Mouse (Mus musculus): Measurements from ENCODE around the gene Rnase10. TPM values are rescaled to one million over a fixed set of nuclear protein-coding genes. Genes with fewer than 3 reads are reported as not detected.
"Not testable (repeated sequence)": the region's sequence is repeated elsewhere in the genome, so short reads cannot be mapped to it uniquely, and the experiment has no call there.

The Rnase10 gene
- polyA plus RNA-seq, 1 experiment from 2014 or later = not detected

GRCm38 (mm10) chr14:50981207-50981606 is 26.3 kb upstream of the Rnase10 start:
- H3K36me3 ChIP-seq (replicated peaks) = no peaks in the 10 kb centered on the region
- H3K27me3 ChIP-seq = no peaks in the 10 kb centered on the region
- H3K4me3 ChIP-seq (replicated peaks) = no peak overlapping the region
- H3K4me1 ChIP-seq = peaks cover 6% of the 10 kb centered on the region; the same call in 1 of the 2 replicates
- no peak overlapping the region for H3K4me2 ChIP-seq
- H3K9me3 ChIP-seq = no peaks in the 10 kb centered on the region
- no peak overlapping the region for H3K27ac ChIP-seq
- ATAC-seq (ENCODE audit: low FRiP score) = no peak
- H3K9ac ChIP-seq = no peak overlapping the region
- WGBS = 49% methylated on average over 2 of the region's 2 CpGs

GRCm38 (mm10) chr14:50981837-50982236 is 25.7 kb upstream of the Rnase10 start:
- Histone ChIP-seq H3K9me3 (no peaks in the 10 kb centered on the region), H3K27me3 (no peaks in the 10 kb centered on the region), H3K4me3 (replicated peaks) (no peak overlapping the region), H3K4me1 (peaks cover 2% of the 10 kb centered on the region; the same call in 1 of the 2 replicates), H3K9ac (no peak overlapping the region), H3K27ac (no peak overlapping the region), H3K36me3 (replicated peaks) (no peaks in the 10 kb centered on the region), H3K4me2 (no peak overlapping the region)
- no peak for ATAC-seq (ENCODE audit: low FRiP score)
- WGBS = 91% methylated on average over 5 of the region's 5 CpGs

- WGBS = 85% methylated on average over 2 of the region's 2 CpGs
- no peak overlapping the region for H3K4me2 ChIP-seq
Observed at GRCm38 (mm10) chr14:50987668-50988067, 19.9 kb upstream of the Rnase10 start.

GRCm38 (mm10) chr14:50991037-50991436 is 16.5 kb upstream of the Rnase10 start:
- no peaks in the 10 kb centered on the region for H3K27me3 ChIP-seq
- no peak overlapping the region for H3K27ac ChIP-seq
- H3K4me1 ChIP-seq = no peaks in the 10 kb centered on the region
- H3K4me2 ChIP-seq = no peak overlapping the region
- no peaks in the 10 kb centered on the region for H3K9me3 ChIP-seq
- no peaks in the 10 kb centered on the region for H3K36me3 ChIP-seq (replicated peaks)
- H3K4me3 ChIP-seq (replicated peaks) = no peak overlapping the region
- ATAC-seq (ENCODE audit: low FRiP score) = no peak
- WGBS = 88% methylated on average over 3 of the region's 3 CpGs
- H3K9ac ChIP-seq = no peak overlapping the region

More at GRCm38 (mm10) chr14:50987668-50988067, 19.9 kb upstream of the Rnase10 start:
- Histone ChIP-seq H3K27ac (no peak overlapping the region), H3K9ac (no peak overlapping the region), H3K9me3 (no peaks in the 10 kb centered on the region), H3K36me3 (replicated peaks) (no peaks in the 10 kb centered on the region), H3K27me3 (no peaks in the 10 kb centered on the region), H3K4me3 (replicated peaks) (no peak overlapping the region), H3K4me1 (no peaks in the 10 kb centered on the region)
- no peak for ATAC-seq (ENCODE audit: low FRiP score)

DNA sequence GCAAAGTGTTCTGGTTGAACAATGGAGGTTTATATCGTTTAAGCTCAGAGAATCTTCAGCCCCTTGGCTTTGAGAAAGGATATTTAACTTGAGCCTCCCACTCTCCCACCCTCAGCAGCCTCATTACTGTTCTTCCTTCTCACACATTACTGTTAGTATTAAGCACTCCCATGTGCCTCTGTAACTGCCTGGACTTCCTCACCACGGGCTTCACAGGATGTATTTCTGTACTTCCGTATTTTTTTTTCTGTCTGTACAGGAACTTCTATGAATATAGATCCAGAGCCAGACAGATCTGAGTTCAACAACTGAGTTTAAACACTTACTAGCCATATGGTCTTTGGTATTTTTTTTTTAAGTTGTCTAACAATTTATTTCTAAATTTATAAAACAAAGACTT is 10.5 kb upstream of the Rnase10 start:
- no peak overlapping the region for H3K4me3 ChIP-seq (replicated peaks)
- no peak overlapping the region for H3K9ac ChIP-seq
- no peak overlapping the region for H3K27ac ChIP-seq
- no peak overlapping the region for H3K4me2 ChIP-seq
- no peaks in the 10 kb centered on the region for H3K4me1 ChIP-seq
- H3K9me3 ChIP-seq = no peaks in the 10 kb centered on the region
- H3K36me3 ChIP-seq (replicated peaks) = no peaks in the 10 kb centered on the region
- H3K27me3 ChIP-seq = no peaks in the 10 kb centered on the region
- no peak for ATAC-seq (ENCODE audit: low FRiP score)
- 86% methylated on average over 3 of the region's 3 CpGs for WGBS

DNA sequence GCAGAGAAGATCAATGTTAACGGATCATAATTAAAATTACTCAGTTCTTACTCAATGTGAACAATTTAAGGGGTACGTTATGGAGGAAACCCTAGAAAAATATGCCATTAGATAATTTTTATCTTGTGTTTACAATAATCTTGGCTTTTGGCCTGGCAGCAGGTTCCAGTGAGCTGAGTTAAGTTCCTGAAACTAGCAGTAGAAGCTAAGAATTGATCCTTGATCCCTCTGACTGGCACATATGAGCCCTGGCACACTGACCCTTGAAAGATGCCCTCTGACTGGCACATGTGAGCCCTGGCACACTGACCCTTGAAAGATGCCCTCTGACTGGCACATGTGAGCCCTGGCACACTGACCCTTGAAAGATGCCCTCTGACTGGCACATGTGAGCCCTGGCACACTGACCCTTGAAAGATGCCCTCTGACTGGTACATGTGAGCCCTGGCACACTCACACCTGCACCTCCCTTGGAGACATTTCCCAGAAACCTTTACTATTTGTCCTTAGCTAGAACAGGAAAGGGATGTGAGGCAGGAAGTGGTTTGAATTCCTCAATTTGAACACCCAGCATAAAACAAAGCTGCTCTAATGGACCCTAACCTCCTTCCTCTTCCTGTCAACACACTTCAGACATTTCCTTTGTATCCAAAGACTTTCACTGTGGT is 9.4 kb upstream of the Rnase10 start:
- no peak overlapping the region for H3K9ac ChIP-seq
- no peaks in the 10 kb centered on the region for H3K27me3 ChIP-seq
- no peak overlapping the region for H3K4me2 ChIP-seq
- WGBS = 89% methylated on average over 2 of the region's 2 CpGs
- no peaks in the 10 kb centered on the region for H3K9me3 ChIP-seq
- no peak overlapping the region for H3K4me3 ChIP-seq (replicated peaks)
- no peaks in the 10 kb centered on the region for H3K4me1 ChIP-seq
- H3K27ac ChIP-seq = no peak overlapping the region
- ATAC-seq (ENCODE audit: low FRiP score) = no peak
- no peaks in the 10 kb centered on the region for H3K36me3 ChIP-seq (replicated peaks)

GRCm38 (mm10) chr14:51007914-51008713 is 563 bp downstream of the Rnase10 start:
- ATAC-seq (ENCODE audit: low FRiP score) = no peak

DNA sequence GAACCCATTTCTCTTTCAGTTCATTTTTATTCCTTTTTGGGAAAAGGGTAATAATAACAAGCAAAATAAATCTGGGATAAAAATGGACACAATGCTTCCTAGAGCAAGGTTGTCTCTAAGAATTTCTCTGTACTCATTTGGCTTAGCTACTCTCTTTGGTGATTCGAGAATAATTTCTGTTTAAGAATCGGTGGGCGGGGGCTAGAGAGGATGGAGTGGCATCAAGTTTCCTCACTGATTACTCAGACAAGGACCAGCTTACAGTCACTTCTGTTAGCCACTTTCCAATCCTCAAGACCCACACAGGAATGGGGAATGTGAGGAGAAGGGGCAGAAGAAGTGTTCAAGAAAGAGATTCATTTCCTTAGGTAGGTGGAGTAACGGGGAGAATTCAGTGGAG is 1.2 kb downstream of the Rnase10 start:
- Histone ChIP-seq H3K4me1 (no peaks in the 10 kb centered on the region), H3K4me2 (no peak overlapping the region), H3K9me3 (no peaks in the 10 kb centered on the region), H3K27ac (no peak overlapping the region), H3K4me3 (replicated peaks) (no peak overlapping the region), H3K27me3 (no peaks in the 10 kb centered on the region), H3K9ac (no peak overlapping the region), H3K36me3 (replicated peaks) (no peaks in the 10 kb centered on the region)
- 90% methylated on average over 4 of the region's 4 CpGs for WGBS
- no peak for ATAC-seq (ENCODE audit: low FRiP score)

More at GRCm38 (mm10) chr14:51007914-51008713, 563 bp downstream of the Rnase10 start:
- no peaks in the 10 kb centered on the region for H3K9me3 ChIP-seq
- no peaks in the 10 kb centered on the region for H3K36me3 ChIP-seq (replicated peaks)
- no peak overlapping the region for H3K4me3 ChIP-seq (replicated peaks)
- H3K4me2 ChIP-seq = no peak overlapping the region
- H3K9ac ChIP-seq = no peak overlapping the region
- H3K27me3 ChIP-seq = no peaks in the 10 kb centered on the region
- no peaks in the 10 kb centered on the region for H3K4me1 ChIP-seq
- WGBS = 89% methylated on average over 13 of the region's 13 CpGs
- no peak overlapping the region for H3K27ac ChIP-seq

GRCm38 (mm10) chr14:51009572-51009971 is 2.0 kb downstream of the Rnase10 start:
- 84% methylated on average over 6 of the region's 6 CpGs for whole genome bisulfite sequencing
- H3K4me3 ChIP-seq (replicated peaks) = no peak overlapping the region
- H3K36me3 ChIP-seq (replicated peaks) = no peaks in the 10 kb centered on the region
- no peaks in the 10 kb centered on the region for H3K4me1 ChIP-seq
- H3K27me3 ChIP-seq = no peaks in the 10 kb centered on the region
- H3K9me3 ChIP-seq = no peaks in the 10 kb centered on the region
- H3K9ac ChIP-seq = no peak overlapping the region
- no peak overlapping the region for H3K4me2 ChIP-seq
- no peak for ATAC-seq (ENCODE audit: low FRiP score)
- H3K27ac ChIP-seq = no peak overlapping the region

DNA sequence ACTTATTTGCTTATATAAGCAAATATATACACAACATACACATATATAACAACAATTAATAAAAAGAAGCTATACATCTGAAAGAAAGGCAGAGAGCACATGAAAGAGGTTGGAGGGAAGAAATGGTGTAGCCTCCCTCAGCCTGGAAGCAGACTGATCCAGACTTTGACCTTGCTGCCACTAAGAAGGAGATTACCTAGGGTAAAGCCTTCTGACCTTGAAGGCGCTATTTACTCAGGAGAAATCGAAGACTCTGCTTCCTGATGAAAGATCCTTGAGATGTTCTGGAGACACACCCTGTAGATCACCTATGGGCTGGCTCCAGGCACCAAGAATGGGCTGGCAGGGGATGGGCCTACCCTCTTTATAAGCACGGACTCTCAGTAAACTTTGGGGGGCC is 7.2 kb downstream of the Rnase10 start:
- H3K4me3 ChIP-seq (replicated peaks); H3K36me3 ChIP-seq (replicated peaks); H3K9me3 ChIP-seq; ATAC-seq (ENCODE audit: low FRiP score); H3K4me2 ChIP-seq; H3K9ac ChIP-seq; H3K27ac ChIP-seq; H3K27me3 ChIP-seq; H3K4me1 ChIP-seq: not testable (repeated sequence)
- WGBS = 94% methylated on average over 3 of the region's 3 CpGs

- ATAC-seq (ENCODE audit: low FRiP score) = no peak
- Histone ChIP-seq H3K27ac (no peak overlapping the region), H3K4me2 (no peak overlapping the region), H3K9ac (no peak overlapping the region), H3K4me3 (replicated peaks) (no peak overlapping the region), H3K9me3 (no peaks in the 10 kb centered on the region), H3K36me3 (replicated peaks) (no peaks in the 10 kb centered on the region), H3K27me3 (no peaks in the 10 kb centered on the region), H3K4me1 (no peaks in the 10 kb centered on the region)
Observed at GRCm38 (mm10) chr14:51015780-51016179, 8.2 kb downstream of the Rnase10 start.

- no peak overlapping the region for H3K9ac ChIP-seq
- no peaks in the 10 kb centered on the region for H3K27me3 ChIP-seq
- no peaks in the 10 kb centered on the region for H3K36me3 ChIP-seq (replicated peaks)
- no peak for ATAC-seq (ENCODE audit: low FRiP score)
- no peaks in the 10 kb centered on the region for H3K4me1 ChIP-seq
- H3K27ac ChIP-seq = no peak overlapping the region
- no peak overlapping the region for H3K4me3 ChIP-seq (replicated peaks)
- WGBS = 78% methylated on average over 3 of the region's 3 CpGs
- H3K4me2 ChIP-seq = no peak overlapping the region
- no peaks in the 10 kb centered on the region for H3K9me3 ChIP-seq
Observed at GRCm38 (mm10) chr14:51017256-51017655, 9.7 kb downstream of the Rnase10 start.

DNA sequence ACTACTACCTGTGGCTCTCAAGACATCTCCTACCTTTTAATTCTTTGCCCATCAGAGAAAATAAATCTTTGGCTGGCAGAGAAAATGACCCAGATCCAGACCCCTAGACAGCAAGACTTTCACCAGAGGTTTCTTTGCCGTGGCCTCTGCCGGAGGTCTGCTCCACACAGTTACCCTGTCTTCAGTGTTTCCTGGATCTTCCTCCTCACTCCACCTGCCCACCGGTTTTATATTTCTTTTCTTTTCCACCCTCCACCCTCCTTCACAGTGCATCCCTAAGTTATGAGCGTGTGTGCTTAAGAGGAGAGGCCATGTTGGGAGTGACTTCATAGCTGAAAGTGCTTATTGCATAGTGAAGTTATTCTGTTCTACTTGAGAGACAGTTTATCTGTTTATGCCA is 15.9 kb downstream of the Rnase10 start:
- no peaks in the 10 kb centered on the region for H3K36me3 ChIP-seq (replicated peaks)
- no peak overlapping the region for H3K4me2 ChIP-seq
- no peak for ATAC-seq (ENCODE audit: low FRiP score)
- H3K4me1 ChIP-seq = no peaks in the 10 kb centered on the region
- H3K9me3 ChIP-seq = no peaks in the 10 kb centered on the region
- no peak overlapping the region for H3K9ac ChIP-seq
- H3K27ac ChIP-seq = no peak overlapping the region
- no peak overlapping the region for H3K4me3 ChIP-seq (replicated peaks)
- H3K27me3 ChIP-seq = no peaks in the 10 kb centered on the region
- WGBS = 90% methylated on average over 4 of the region's 4 CpGs

Measured in forebrain, embryonic 12.5 days (tissue).